Mouse (Mus musculus) lung, postnatal 10 days (tissue): ENCODE measurements around the gene Foxl2.

Source experiments
- DNase-seq: peaks from one replicate; pipeline ENCODE4 v3.0.0; 2021

The Foxl2 gene

GRCm38 (mm10) chr9:98962478-98963142 lies 7.5 kb downstream of the Foxl2 start:
- DNase-seq: no peak

- DNase-seq: no peak
These were observed 8.6 kb downstream of the Foxl2 start for GRCm38 (mm10) chr9:98963661-98964060.

- peak; percentile 56 for DNase-seq
These were observed 10.0 kb downstream of the Foxl2 start for GRCm38 (mm10) chr9:98965084-98965483.

GRCm38 (mm10) chr9:98973101-98973521 lies 18.0 kb downstream of the Foxl2 start:
- no peak for DNase-seq

- DNase-seq: no peak
These were observed 18.5 kb downstream of the Foxl2 start for GRCm38 (mm10) chr9:98973561-98973960.

GRCm38 (mm10) chr9:98974898-98975297 lies 19.8 kb downstream of the Foxl2 start:
- DNase-seq: no peak

GRCm38 (mm10) chr9:98976081-98976480 lies 21.0 kb downstream of the Foxl2 start:
- no peak for DNase-seq

GRCm38 (mm10) chr9:98976520-98976919 lies 21.4 kb downstream of the Foxl2 start:
- no peak for DNase-seq

GRCm38 (mm10) chr9:98979431-98980416 lies 24.6 kb downstream of the Foxl2 start:
- peak; percentile 92 for DNase-seq

GRCm38 (mm10) chr9:98985800-98986475 lies 30.9 kb downstream of the Foxl2 start, which contains the start of gene Faim:
Gene Faim (plus strand): TSS chr9:98986373.
- DNase-seq: peak; percentile 100

GRCm38 (mm10) chr9:98986476-98987096 lies 31.5 kb downstream of the Foxl2 start:
- no peak for DNase-seq

GRCm38 (mm10) chr9:98987131-98987530 lies 32.0 kb downstream of the Foxl2 start:
- no peak for DNase-seq

- DNase-seq: no peak
These were observed 39.0 kb downstream of the Foxl2 start for GRCm38 (mm10) chr9:98994103-98994502.

- no peak for DNase-seq
These were observed 44.8 kb downstream of the Foxl2 start for GRCm38 (mm10) chr9:98999881-99000339.

GRCm38 (mm10) chr9:99001326-99001725 lies 46.2 kb downstream of the Foxl2 start:
- DNase-seq: no peak
